Comparison of ENCODE assay signal across 12 mouse cellular contexts in the genomic region with DNA sequence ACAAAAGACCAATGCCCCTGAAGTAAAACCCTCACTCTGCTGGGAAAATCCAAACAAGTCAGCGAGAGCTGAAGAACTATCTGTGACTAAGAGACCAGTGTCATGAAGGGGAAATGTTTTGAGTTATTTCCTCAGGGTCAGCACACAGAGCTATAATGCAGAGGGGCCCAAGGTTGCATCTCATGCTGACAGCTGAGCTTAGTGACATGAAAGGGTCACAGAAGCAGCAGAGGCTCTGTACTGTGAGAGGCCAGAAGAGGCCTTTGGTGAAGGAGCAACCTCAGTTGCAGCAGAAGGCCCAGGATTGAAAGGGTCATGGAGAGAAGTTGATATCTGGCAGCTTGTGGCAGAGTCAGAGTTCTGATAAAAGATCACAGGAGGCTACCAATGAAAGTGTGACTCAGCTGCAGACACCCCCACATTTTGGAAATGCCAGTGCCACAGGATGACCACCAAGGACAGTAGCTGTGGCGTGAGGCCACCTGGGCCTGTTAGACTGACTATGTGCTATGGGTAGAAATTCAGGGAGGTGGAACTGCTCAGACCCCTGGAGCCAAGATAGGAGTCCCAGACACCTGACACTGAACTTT.
"Had no signal": no experiment of that assay in that cellular context is flagged by ENCODE, and none has a peak within 500 bp of the region (broad histone marks: within the 10 kb centered on the region; RNA-seq: fewer than 3 reads in every experiment).

No protein-coding gene starts in this region.

- DNase-seq: kidney, postnatal 10 days; kidney, postnatal 36 days; left cerebral cortex, postnatal 4 days; liver, postnatal 0 days; lung, embryonic 14.5 days; lung, postnatal 36 days; retina, postnatal 1 day; thymus, adult 18-20 months; thymus, postnatal 36 days had no signal

- ATAC-seq: liver, postnatal 0 days; lung, postnatal 0 days; midbrain, embryonic 13.5 days; midbrain, embryonic 16.5 days had no signal
